Mouse (Mus musculus): ENCODE data around the gene Ubac1. TPM values are rescaled to one million over a fixed set of nuclear protein-coding genes. Genes with fewer than 3 reads are reported as not detected.

Gene Ubac1
- total RNA-seq, 2 experiments from 2014 or later = 90.4 to 92.4 TPM

DNA sequence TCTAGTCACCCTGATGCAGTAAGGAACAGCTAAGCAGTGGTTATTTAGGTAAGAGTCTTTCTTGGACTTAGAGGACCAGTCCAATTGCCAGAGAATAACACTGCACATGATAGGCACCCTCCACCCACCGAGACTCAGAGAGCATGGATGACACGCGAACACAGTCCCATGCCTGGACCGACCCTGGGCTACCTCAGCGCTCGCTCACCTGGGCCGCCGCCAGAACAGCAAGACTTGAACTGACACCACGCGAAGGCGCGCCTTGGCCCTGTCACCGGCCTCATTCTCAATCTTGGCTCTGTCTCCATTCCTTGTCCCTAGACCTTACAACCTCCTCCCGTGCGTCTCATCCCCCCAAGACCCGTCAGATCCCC is 39.5 kb downstream of the Ubac1 start:
- intact Hi-C loops (cut with DNase I) = loop anchor here (5.0 kb wide), 1 partner anchor 255 kb away; the partner anchor contains the start of gene Qsox2
- DNase-seq (ENCODE audit: low spot score) = peak; percentile 12

DNA sequence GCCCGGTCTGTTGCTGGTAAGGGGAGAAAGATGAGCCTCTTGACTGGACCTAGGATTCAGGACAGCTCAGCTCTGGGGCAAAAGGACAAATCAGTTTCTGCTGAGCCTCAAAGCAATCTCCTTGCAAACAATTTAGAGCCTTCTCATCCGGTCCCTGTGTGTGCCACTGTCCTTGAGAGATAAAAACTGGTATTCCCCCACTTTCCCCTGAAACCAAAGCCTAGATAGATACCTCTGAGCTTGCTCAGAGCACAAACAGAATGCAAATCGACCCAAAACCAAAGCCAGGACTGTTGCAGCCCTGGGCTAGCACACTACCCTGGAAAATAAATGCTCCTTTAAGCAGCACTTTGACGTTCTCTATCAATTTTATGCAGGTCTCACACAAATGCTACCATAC is 42.5 kb downstream of the Ubac1 start:
- intact Hi-C loops (cut with DNase I) = no loop called here
- no peak for DNase-seq (ENCODE audit: low spot score)

DNA sequence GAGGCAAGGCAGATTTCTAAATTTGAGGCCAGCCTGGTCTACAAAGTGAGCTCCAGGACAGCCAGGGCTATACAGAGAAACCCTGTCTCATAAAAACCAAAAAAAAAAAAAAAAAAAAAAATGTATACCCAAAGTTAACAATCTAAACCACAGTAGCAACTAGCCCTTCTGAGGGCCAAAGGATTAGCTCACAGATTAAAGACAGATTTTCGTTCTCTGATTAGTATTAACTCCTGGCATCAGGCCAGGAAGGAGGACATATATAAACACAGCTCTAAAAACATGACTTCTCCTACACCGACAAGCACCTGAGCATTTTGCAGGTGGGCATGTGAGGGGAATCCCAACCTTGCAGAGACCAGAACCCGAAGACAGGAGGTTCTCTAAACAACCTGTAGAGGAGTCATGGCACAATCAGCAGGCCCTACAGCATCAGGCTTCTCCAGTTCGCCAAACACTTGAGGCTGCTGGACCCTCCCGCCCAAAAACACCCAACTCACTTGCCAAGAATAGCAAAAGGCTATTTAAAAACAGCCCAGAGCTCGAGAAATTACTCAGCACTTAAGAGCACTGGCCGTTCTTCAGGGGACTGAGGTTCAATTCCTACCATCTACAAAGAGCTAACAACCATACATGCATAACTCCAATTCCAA is 43.8 kb downstream of the Ubac1 start:
- DNase-seq (ENCODE audit: low spot score) = peak; percentile 24
- intact Hi-C loops (cut with DNase I) = no loop called here

DNA sequence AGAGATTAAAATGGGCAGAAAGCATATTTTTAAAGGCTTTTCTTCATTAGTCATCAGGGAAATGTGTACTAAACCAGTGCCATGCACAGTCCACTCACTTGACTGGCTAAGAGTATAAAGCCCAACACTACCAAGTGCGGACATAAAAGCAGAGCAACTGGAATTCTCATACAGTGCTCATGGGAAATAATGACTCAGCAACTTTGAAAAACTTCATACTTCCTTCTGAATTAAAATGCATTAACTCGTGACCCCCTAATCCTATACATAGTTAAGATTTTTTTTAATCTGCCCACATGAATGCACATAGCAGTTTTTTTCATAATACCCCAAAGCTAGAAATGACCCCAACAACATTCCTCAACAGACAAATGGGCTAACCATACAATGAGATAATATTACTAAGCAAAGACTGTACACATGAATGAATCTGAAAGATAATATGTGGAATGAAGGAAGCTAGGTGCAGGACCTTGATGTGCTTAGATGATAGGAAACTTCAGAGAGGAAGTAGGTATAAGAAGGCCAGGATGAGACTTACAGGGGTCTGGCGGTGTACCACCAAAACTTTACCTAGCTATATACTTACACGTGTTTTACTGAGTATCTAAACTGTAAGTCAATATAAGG is 46.3 kb downstream of the Ubac1 start:
- DNase-seq (ENCODE audit: low spot score) = no peak
- intact Hi-C loops (cut with DNase I) = no loop called here

DNA sequence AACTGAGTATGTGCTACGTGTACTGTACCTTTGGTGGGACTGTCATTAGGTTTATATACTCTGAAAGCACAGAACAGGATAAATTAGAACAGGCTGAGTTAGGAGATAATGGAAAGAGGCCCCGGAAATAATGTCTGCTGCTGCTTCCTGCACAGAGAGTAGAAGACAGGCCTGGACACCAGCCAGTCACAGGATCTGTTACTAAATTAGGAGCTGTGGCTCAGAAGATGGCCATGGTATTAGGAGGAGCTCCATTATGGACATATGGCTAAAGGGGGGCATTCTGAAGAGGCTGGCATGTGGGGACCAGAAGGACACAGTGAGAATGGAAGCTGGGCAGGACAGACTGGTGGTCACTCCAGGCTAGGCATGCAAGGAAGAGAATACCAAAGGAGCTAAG is 51.1 kb downstream of the Ubac1 start:
- intact Hi-C loops (cut with DNase I) = no loop called here
- DNase-seq (ENCODE audit: low spot score) = no peak

DNA sequence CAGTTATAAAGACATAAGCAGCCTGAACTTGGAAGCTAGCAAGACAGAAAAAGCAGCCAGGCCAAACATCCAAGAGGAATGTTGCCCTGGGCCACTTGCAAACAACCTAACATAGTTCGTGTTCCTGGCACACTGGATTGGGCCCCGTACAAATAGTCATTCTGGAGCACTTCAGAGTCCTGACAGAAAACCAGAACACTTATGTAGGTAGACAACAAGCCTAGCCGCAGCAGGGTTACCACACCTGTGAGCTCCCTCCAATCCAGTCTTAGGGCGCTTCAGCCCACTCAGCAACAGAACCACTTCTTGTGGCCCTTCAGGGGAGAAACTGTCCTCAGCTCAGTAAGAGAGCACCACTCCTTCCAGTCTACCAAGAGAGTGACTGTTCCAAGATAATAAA is 52.2 kb downstream of the Ubac1 start:
- intact Hi-C loops (cut with DNase I) = no loop called here
- DNase-seq (ENCODE audit: low spot score) = no peak

DNA sequence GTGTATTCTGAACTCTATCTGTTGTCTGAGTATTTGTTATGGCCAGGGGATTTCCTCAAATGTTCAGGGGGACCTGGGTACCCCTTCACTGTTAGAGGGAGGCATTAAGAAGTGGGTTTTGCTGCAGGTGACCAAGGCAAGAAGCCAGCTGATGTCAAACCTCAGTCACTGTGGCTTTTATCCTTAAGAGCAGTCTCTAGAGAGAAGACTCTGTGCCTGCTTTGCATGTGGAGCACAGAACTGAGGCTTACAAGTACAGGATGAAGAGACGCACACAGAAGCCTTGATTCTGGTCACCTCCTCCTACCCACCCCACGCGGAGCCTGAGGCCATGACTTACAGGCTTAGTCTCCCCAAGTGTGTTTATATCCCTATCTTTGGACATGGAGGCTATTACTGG is 72.3 kb downstream of the Ubac1 start:
- intact Hi-C loops (cut with DNase I) = no loop called here
- no peak for DNase-seq (ENCODE audit: low spot score)

Other genes starting within 250 kb of the Ubac1 start
- gene Lcn11, start 244.7 kb downstream of the Ubac1 start, total RNA-seq (2021) = not detected
- gene Gm13539, start 239.5 kb downstream of the Ubac1 start, total RNA-seq (2021) = not detected
- not detected for gene Glt6d1, start 205.9 kb downstream of the Ubac1 start, total RNA-seq (2021)
- gene Lcn9, start 198.6 kb downstream of the Ubac1 start, total RNA-seq (2021) = not detected
- gene Sohlh1, start 174.5 kb downstream of the Ubac1 start, total RNA-seq (2021) = not detected
- under 1 TPM; 0.25 to 0.36 TPM for gene Kcnt1, start 158.0 kb downstream of the Ubac1 start, total RNA-seq (2021)
- 10 to 100 TPM; 34.2 to 36.2 TPM for gene Camsap1, start 38.5 kb downstream of the Ubac1 start, total RNA-seq (2021)
- 10 to 100 TPM; 25.5 to 28.9 TPM for gene Nacc2, start 101.5 kb upstream of the Ubac1 start, total RNA-seq (2021)
- not detected for gene Lhx3, start 186.5 kb upstream of the Ubac1 start, total RNA-seq (2021)
- 10 to 100 TPM; 15.8 to 15.9 TPM for gene Qsox2, start 215.8 kb upstream of the Ubac1 start, total RNA-seq (2021)

All from heart, postnatal 25 days (tissue).